Mouse (Mus musculus) testis, adult 2 months (tissue): Measurements from ENCODE around the gene Znfx1.

Experiments used
- CTCF ChIP-seq: fragments of 200-500 bp; IDR thresholded peaks from 2 replicates; pipeline ENCODE4 v1.5.1; 2012; ENCODE audit warnings: low read depth, mild to moderate bottlenecking, inconsistent platforms, low read length, moderate library complexity; ENCODE audit not compliant: control insufficient read depth, insufficient read depth, insufficient replicate concordance
- POLR2A ChIP-seq: fragments of 200-500 bp; IDR thresholded peaks from 2 replicates; pipeline ENCODE4 v1.6.1; 2012; ENCODE audit warnings: low read depth, mild to moderate bottlenecking, inconsistent platforms, low read length, moderate library complexity; ENCODE audit not compliant: control insufficient read depth

- TF ChIP-seq POLR2A (no peak), CTCF (no peak)
Measured at GRCm38 (mm10) chr2:167058201-167058600, 4.6 kb downstream of the Znfx1 start.
